Mouse (Mus musculus): ENCODE results near the gene Cyb5r1. TPM values are rescaled to one million over a fixed set of nuclear protein-coding genes. Genes with fewer than 3 reads are reported as not detected.
A peak's percentile ranks its signal among the peaks of the same experiment; 100 is the strongest.

The Cyb5r1 gene
- total RNA-seq (2021): 10 to 100 TPM; 15.8 to 16.6 TPM

- intact Hi-C loops (cut with DNase I): no loop called here
Observed at GRCm38 (mm10) chr1:134405509-134406413, at the start of gene Cyb5r1. TSS of gene Cyb5r1 (plus strand) at chr1:134405559.

GRCm38 (mm10) chr1:134357461-134357860 is 47.9 kb upstream of the Cyb5r1 start:
- intact Hi-C loops (cut with DNase I): loop anchor here (10.0 kb wide), 1 partner anchor 247 kb away; no protein-coding TSS in a partner anchor
- no peak for DNase-seq (ENCODE audit: low spot score in 2 of 2)

More at GRCm38 (mm10) chr1:134405509-134406413, at the start of gene Cyb5r1:
- DNase-seq (ENCODE audit: low spot score in 2 of 2): peak; percentile 48 to 82

GRCm38 (mm10) chr1:134360656-134361055 is 44.7 kb upstream of the Cyb5r1 start:
- intact Hi-C loops (cut with DNase I): no loop called here
- no peak for DNase-seq (ENCODE audit: low spot score in 2 of 2)

- intact Hi-C loops (cut with DNase I): no loop called here
- peak in 1 of 2 experiments; percentile 52 for DNase-seq (ENCODE audit: low spot score in 2 of 2)
Observed at GRCm38 (mm10) chr1:134361195-134361856, 44.0 kb upstream of the Cyb5r1 start.

GRCm38 (mm10) chr1:134361857-134362212 is 43.5 kb upstream of the Cyb5r1 start, which contains the start of gene Tmem183a:
TSS of gene Tmem183a (minus strand) at chr1:134361979.
- DNase-seq (ENCODE audit: low spot score in 2 of 2): peak; percentile 96 to 97
- intact Hi-C loops (cut with DNase I): loop anchor here (1.0 to 2.0 kb wide), 2 partner anchors 53 to 93 kb away; partner anchors contain the start of genes Adipor1 and Klhl12

- no peak for DNase-seq (ENCODE audit: low spot score in 2 of 2)
- intact Hi-C loops (cut with DNase I): loop anchor here (2.0 kb wide), 1 partner anchor 52 kb away; the partner anchor contains the start of gene Adipor1
Observed at GRCm38 (mm10) chr1:134363194-134363593, 42.2 kb upstream of the Cyb5r1 start.

GRCm38 (mm10) chr1:134365491-134365890 is 39.9 kb upstream of the Cyb5r1 start:
- DNase-seq (ENCODE audit: low spot score in 2 of 2): no peak
- intact Hi-C loops (cut with DNase I): no loop called here

GRCm38 (mm10) chr1:134368777-134369337 is 36.5 kb upstream of the Cyb5r1 start:
- intact Hi-C loops (cut with DNase I): no loop called here
- DNase-seq (ENCODE audit: low spot score in 2 of 2): peak; percentile 40 to 56

GRCm38 (mm10) chr1:134374124-134374523 is 31.2 kb upstream of the Cyb5r1 start:
- no peak for DNase-seq (ENCODE audit: low spot score in 2 of 2)
- intact Hi-C loops (cut with DNase I): no loop called here

- intact Hi-C loops (cut with DNase I): no loop called here
- no peak for DNase-seq (ENCODE audit: low spot score in 2 of 2)
Observed at GRCm38 (mm10) chr1:134381051-134381450, 24.3 kb upstream of the Cyb5r1 start.

- intact Hi-C loops (cut with DNase I): no loop called here
- peak; percentile 32 to 47 for DNase-seq (ENCODE audit: low spot score in 2 of 2)
Observed at GRCm38 (mm10) chr1:134381795-134382625, 23.3 kb upstream of the Cyb5r1 start.

- no peak for DNase-seq (ENCODE audit: low spot score in 2 of 2)
- intact Hi-C loops (cut with DNase I): no loop called here
Observed at GRCm38 (mm10) chr1:134384581-134384980, 20.8 kb upstream of the Cyb5r1 start.

GRCm38 (mm10) chr1:134385176-134385575 is 20.2 kb upstream of the Cyb5r1 start:
- DNase-seq (ENCODE audit: low spot score in 2 of 2): no peak
- intact Hi-C loops (cut with DNase I): no loop called here

- intact Hi-C loops (cut with DNase I): no loop called here
- DNase-seq (ENCODE audit: low spot score in 2 of 2): no peak
Observed at GRCm38 (mm10) chr1:134385666-134386065, 19.7 kb upstream of the Cyb5r1 start, which contains the start of gene 4933406M09Rik. TSS of gene 4933406M09Rik (plus strand) at chr1:134385940.

- intact Hi-C loops (cut with DNase I): no loop called here
- no peak for DNase-seq (ENCODE audit: low spot score in 2 of 2)
Observed at GRCm38 (mm10) chr1:134393827-134394226, 11.5 kb upstream of the Cyb5r1 start.

GRCm38 (mm10) chr1:134398210-134398609 is 7.1 kb upstream of the Cyb5r1 start:
- DNase-seq (ENCODE audit: low spot score in 2 of 2): no peak
- intact Hi-C loops (cut with DNase I): no loop called here

- no peak for DNase-seq (ENCODE audit: low spot score in 2 of 2)
- intact Hi-C loops (cut with DNase I): no loop called here
Observed at GRCm38 (mm10) chr1:134399735-134400134, 5.6 kb upstream of the Cyb5r1 start.

GRCm38 (mm10) chr1:134406414-134406771 is 1.0 kb downstream of the Cyb5r1 start:
- DNase-seq (ENCODE audit: low spot score in 2 of 2): no peak
- intact Hi-C loops (cut with DNase I): no loop called here

- no peak for DNase-seq (ENCODE audit: low spot score in 2 of 2)
- intact Hi-C loops (cut with DNase I): no loop called here
Observed at GRCm38 (mm10) chr1:134408080-134408479, 2.7 kb downstream of the Cyb5r1 start.
